Mouse (Mus musculus) neural tube, embryonic 11.5 days (tissue): Measurements from ENCODE around the gene Tmed10. TPM values are rescaled to one million over a fixed set of nuclear protein-coding genes. Genes with fewer than 3 reads are reported as not detected.

Source experiments
- ATAC-seq: fragments of 200-750 bp; cut with Nextera tagmentation; 2 replicates; pipeline ENCODE4 v1.8.0; 2017; ENCODE audit warnings: moderate number of reproducible peaks, mild to moderate bottlenecking, moderate TSS enrichment, moderate library complexity; ENCODE audit not compliant: insufficient read depth, low FRiP score, low TSS enrichment
- DNase-seq: peaks from one replicate; pipeline ENCODE4 v3.0.0-alpha.2; 2015; ENCODE audit warnings: low spot score
- H3K27ac ChIP-seq: fragments of 300-500 bp; sonication (generic); 2 replicates; pipeline ENCODE4 v1.5.1; 2014; ENCODE audit warnings: low read depth, mild to moderate bottlenecking, low read length
- H3K27me3 ChIP-seq: fragments of 300-500 bp; sonication (generic); 2 replicates; pipeline ENCODE4 v1.6.1; 2014; ENCODE audit warnings: mild to moderate bottlenecking, low read length, mixed read lengths; ENCODE audit not compliant: control insufficient read depth, insufficient read depth
- H3K36me3 ChIP-seq: fragments of 300-500 bp; sonication (generic); 2 replicates; pipeline ENCODE4 v1.6.1; 2014; ENCODE audit warnings: mild to moderate bottlenecking, low read length, moderate library complexity, mixed read lengths; ENCODE audit not compliant: control insufficient read depth, insufficient read depth
- H3K4me1 ChIP-seq: fragments of 300-500 bp; sonication (generic); 2 replicates; pipeline ENCODE4 v1.6.1; 2014; ENCODE audit warnings: low read length, mixed read lengths; ENCODE audit not compliant: control insufficient read depth, insufficient read depth
- H3K4me2 ChIP-seq: fragments of 300-500 bp; sonication (generic); 2 replicates; pipeline ENCODE4 v1.6.1; 2014; ENCODE audit warnings: low read depth, mild to moderate bottlenecking, moderate library complexity
- H3K4me3 ChIP-seq: fragments of 300-500 bp; sonication (generic); 2 replicates; pipeline ENCODE4 v1.5.1; 2014; ENCODE audit warnings: low read depth, low read length
- H3K9ac ChIP-seq: fragments of 300-500 bp; sonication (generic); 2 replicates; pipeline ENCODE4 v1.6.1; 2014; ENCODE audit warnings: mild to moderate bottlenecking, low read length
- H3K9me3 ChIP-seq: fragments of 300-500 bp; sonication (generic); 2 replicates; pipeline ENCODE4 v1.6.1; 2016; ENCODE audit warnings: low read length; ENCODE audit not compliant: control insufficient read depth
- WGBS: fragments of 180-500 bp; shearing (Covaris S2); extraction: QIAGEN DNeasy Blood & Tissue Kit; methylation state at CpG from one replicate; pipeline ENCODE4 v1.1.7; 2014; 5-methylcytosine and 5-hydroxymethylcytosine counted together
- polyA plus RNA-seq: library from polyadenylated mRNA; unstranded; fragments of >200 nt; fragmentation: Nextera tagmentation; extraction: Ambion mirVana; gene quantifications from 2 replicates; pipeline ENCODE4 v1.2.1, GENCODE M21; 2014

Tmed10 gene
- polyA plus RNA-seq, 1 experiment from 2014 or later, result 271 TPM

GRCm38 (mm10) chr12:85295506-85295905 is 79.1 kb downstream of the Tmed10 start:
- Histone ChIP-seq H3K4me2 (no peak overlapping the region), H3K36me3 (no peaks in the 10 kb centered on the region; the same call in 1 of the 2 replicates), H3K9ac (no peak overlapping the region), H3K27ac (no peak overlapping the region), H3K27me3 (no peaks in the 10 kb centered on the region), H3K4me1 (peaks cover 4% of the 10 kb centered on the region; the same call in 1 of the 2 replicates), H3K4me3 (no peak overlapping the region), H3K9me3 (no peaks in the 10 kb centered on the region)
- ATAC-seq (no peak), DNase-seq (no peak)
- 93% methylated on average over 2 of the region's 2 CpGs for WGBS

GRCm38 (mm10) chr12:85292906-85293305 is 81.7 kb downstream of the Tmed10 start:
- Histone ChIP-seq H3K4me1 (no peaks in the 10 kb centered on the region), H3K4me3 (no peak overlapping the region), H3K27me3 (no peaks in the 10 kb centered on the region), H3K9ac (no peak overlapping the region), H3K9me3 (no peaks in the 10 kb centered on the region), H3K36me3 (no peaks in the 10 kb centered on the region), H3K4me2 (no peak overlapping the region), H3K27ac (no peak overlapping the region)
- DNase-seq (no peak), ATAC-seq (no peak)

DNA sequence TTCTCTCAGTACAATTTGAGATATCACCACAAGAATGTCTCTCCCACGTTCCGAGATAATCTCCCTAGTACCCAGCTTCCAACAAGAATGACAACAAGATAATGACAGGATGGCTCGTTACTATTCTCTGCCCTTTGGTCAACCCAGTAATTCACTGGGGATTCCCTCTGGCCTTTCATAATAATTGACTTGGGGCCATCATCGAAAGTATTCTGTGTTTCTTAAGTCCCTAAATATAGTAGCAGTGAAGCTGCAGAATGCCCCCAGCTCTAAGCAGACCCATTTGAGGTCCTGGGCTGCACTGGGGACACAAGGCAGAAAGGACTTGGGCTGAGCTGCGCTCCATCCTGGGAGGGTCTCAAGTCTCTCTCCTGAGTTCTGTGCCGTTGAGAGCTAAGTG is 82.4 kb downstream of the Tmed10 start:
- Histone ChIP-seq H3K36me3 (no peaks in the 10 kb centered on the region), H3K9ac (no peak overlapping the region), H3K4me2 (no peak overlapping the region), H3K27me3 (no peaks in the 10 kb centered on the region), H3K4me3 (no peak overlapping the region), H3K4me1 (no peaks in the 10 kb centered on the region), H3K9me3 (no peaks in the 10 kb centered on the region), H3K27ac (no peak overlapping the region)
- no peak for ATAC-seq
- WGBS, result 86% methylated on average over 6 of the region's 6 CpGs
- DNase-seq, result no peak

GRCm38 (mm10) chr12:85291541-85291940 is 83.1 kb downstream of the Tmed10 start:
- Histone ChIP-seq H3K36me3 (no peaks in the 10 kb centered on the region), H3K27me3 (no peaks in the 10 kb centered on the region), H3K9me3 (no peaks in the 10 kb centered on the region), H3K4me2 (no peak overlapping the region), H3K9ac (no peak overlapping the region), H3K4me3 (no peak overlapping the region), H3K4me1 (no peaks in the 10 kb centered on the region), H3K27ac (no peak overlapping the region)
- no peak for ATAC-seq
- no peak for DNase-seq

GRCm38 (mm10) chr12:85290633-85291032 is 84.0 kb downstream of the Tmed10 start:
- no peak overlapping the region for H3K27ac ChIP-seq
- no peak overlapping the region for H3K4me2 ChIP-seq
- H3K9me3 ChIP-seq, result no peaks in the 10 kb centered on the region
- no peak overlapping the region for H3K4me3 ChIP-seq
- H3K4me1 ChIP-seq, result no peaks in the 10 kb centered on the region
- H3K27me3 ChIP-seq, result no peaks in the 10 kb centered on the region
- ATAC-seq (no peak), DNase-seq (no peak)
- WGBS, result 82% methylated on average over 10 of the region's 10 CpGs
- H3K36me3 ChIP-seq, result no peaks in the 10 kb centered on the region
- H3K9ac ChIP-seq, result no peak overlapping the region

Other genes starting within 250 kb of the Tmed10 start
- 5.3 and 6.7 TPM in 2 replicates for gene Rps6kl1, start 223.6 kb downstream of the Tmed10 start, polyA plus RNA-seq
- 7.1 and 9.0 TPM in 2 replicates for gene Pgf, start 197.1 kb downstream of the Tmed10 start, polyA plus RNA-seq
- 104 and 111 TPM in 2 replicates for gene Eif2b2, start 155.4 kb downstream of the Tmed10 start, polyA plus RNA-seq
- 9.5 and 11.1 TPM in 2 replicates for gene Mlh3, start 104.2 kb downstream of the Tmed10 start, polyA plus RNA-seq
- 57.1 and 61.6 TPM in 2 replicates for gene Acyp1, start 86.4 kb downstream of the Tmed10 start, polyA plus RNA-seq
- 0.64 and 0.98 TPM in 2 replicates for gene Zc2hc1c, start 86.3 kb downstream of the Tmed10 start, polyA plus RNA-seq
- 13.7 and 15.3 TPM in 2 replicates for gene Nek9, start 35.5 kb downstream of the Tmed10 start, polyA plus RNA-seq
- gene Fos, start 99.0 kb upstream of the Tmed10 start, polyA plus RNA-seq, result 1.4 and 2.5 TPM in 2 replicates
- gene Jdp2, start 224.2 kb upstream of the Tmed10 start, polyA plus RNA-seq, result 0.69 and 0.87 TPM in 2 replicates